Mouse (Mus musculus) intestine, embryonic 14.5 days (tissue): ENCODE measurements at regions not wholly inside any gene's neighbourhood (a gene's known extent, or its start where the extent isn't known, plus 50 kb on each side); places are given as distances from the start of the nearest gene placed in this dataset.

Experiments
- ATAC-seq: fragments of 200-750 bp; cut with Nextera tagmentation; replicated peaks from 2 replicates; pipeline ENCODE4 v1.8.0; 2017; ENCODE audit warnings: low read depth, moderate number of reproducible peaks, moderate TSS enrichment, moderate library complexity; ENCODE audit not compliant: low FRiP score, low TSS enrichment
- DNase-seq: peaks from one replicate; pipeline ENCODE4 v3.0.0-alpha.2; 2018; ENCODE audit warnings: low spot score
- H3K27ac ChIP-seq: fragments of 300-500 bp; sonication (generic); 2 replicates; pipeline ENCODE4 v1.5.1; 2014; ENCODE audit warnings: low read depth, mild to moderate bottlenecking, control low read depth
- H3K27me3 ChIP-seq: fragments of 300-500 bp; sonication (generic); replicated peaks from 2 replicates; pipeline ENCODE4 v1.6.1; 2014; ENCODE audit warnings: low read length, control low read depth; ENCODE audit not compliant: control insufficient read depth, insufficient read depth
- H3K36me3 ChIP-seq: fragments of 300-500 bp; sonication (generic); 2 replicates; pipeline ENCODE4 v1.6.1; 2014; ENCODE audit warnings: low read length, control low read depth; ENCODE audit not compliant: control insufficient read depth, insufficient read depth
- H3K4me1 ChIP-seq: fragments of 300-500 bp; sonication (generic); replicated peaks from 2 replicates; pipeline ENCODE4 v1.6.1; 2014; ENCODE audit warnings: low read length, control low read depth, mixed read lengths; ENCODE audit not compliant: control insufficient read depth, insufficient read depth
- H3K4me2 ChIP-seq: fragments of 300-500 bp; sonication (generic); 2 replicates; pipeline ENCODE4 v1.6.1; 2014; ENCODE audit warnings: low read length
- H3K4me3 ChIP-seq: fragments of 300-500 bp; sonication (generic); 2 replicates; pipeline ENCODE4 v1.5.1; 2014; ENCODE audit warnings: low read depth, low read length, control low read depth, mixed read lengths
- H3K9ac ChIP-seq: fragments of 300-500 bp; sonication (generic); 2 replicates; pipeline ENCODE4 v1.6.1; 2014; ENCODE audit warnings: mild to moderate bottlenecking, low read length
- H3K9me3 ChIP-seq: fragments of 300-500 bp; sonication (generic); 2 replicates; pipeline ENCODE4 v1.6.1; 2016; ENCODE audit warnings: low read length, control low read depth; ENCODE audit not compliant: control insufficient read depth
- WGBS: fragments of 180-500 bp; shearing (Covaris S2); extraction: QIAGEN DNeasy Blood & Tissue Kit; methylation state at CpG from one replicate; pipeline ENCODE4 v1.1.7; 2014; 5-methylcytosine and 5-hydroxymethylcytosine counted together

GRCm38 (mm10) chr13:72937246-72937645, 308.6 kb downstream of the Irx2 start:
- 82% methylated on average over 4 of the region's 4 CpGs for WGBS
- no peak for DNase-seq

GRCm38 (mm10) chr13:72938156-72938874, 309.7 kb downstream of the Irx2 start:
- no peaks in the 10 kb centered on the region for H3K4me1 ChIP-seq
- ATAC-seq: no peak
- no peak for DNase-seq
- H3K4me3 ChIP-seq: no peak overlapping the region
- no peak overlapping the region for H3K27ac ChIP-seq
- no peaks in the 10 kb centered on the region for H3K27me3 ChIP-seq
- H3K4me2 ChIP-seq: no peak overlapping the region
- no peaks in the 10 kb centered on the region for H3K36me3 ChIP-seq
- no peak overlapping the region for H3K9ac ChIP-seq
- H3K9me3 ChIP-seq: no peaks in the 10 kb centered on the region
- WGBS: 51% methylated on average over 13 of the region's 13 CpGs

More at GRCm38 (mm10) chr13:72937246-72937645, 308.6 kb downstream of the Irx2 start:
- no peaks in the 10 kb centered on the region for H3K27me3 ChIP-seq
- no peak for ATAC-seq
- no peaks in the 10 kb centered on the region for H3K9me3 ChIP-seq
- H3K4me1 ChIP-seq: no peaks in the 10 kb centered on the region
- no peak overlapping the region for H3K4me2 ChIP-seq
- no peaks in the 10 kb centered on the region for H3K36me3 ChIP-seq
- H3K9ac ChIP-seq: no peak overlapping the region
- no peak overlapping the region for H3K4me3 ChIP-seq
- no peak overlapping the region for H3K27ac ChIP-seq

GRCm38 (mm10) chr13:72947374-72948165, 312.7 kb upstream of the Irx4 start:
- WGBS: 69% methylated on average over 7 of the region's 7 CpGs
- no peak for ATAC-seq

GRCm38 (mm10) chr13:72958616-72959518, 301.4 kb upstream of the Irx4 start:
- Histone ChIP-seq H3K9ac (no peak overlapping the region), H3K36me3 (no peaks in the 10 kb centered on the region), H3K4me1 (no peaks in the 10 kb centered on the region), H3K27me3 (no peaks in the 10 kb centered on the region), H3K4me3 (no peak overlapping the region), H3K4me2 (no peak overlapping the region), H3K9me3 (no peaks in the 10 kb centered on the region), H3K27ac (no peak overlapping the region)
- DNase-seq: no peak
- WGBS: 26% methylated on average over 15 of the region's 15 CpGs
- ATAC-seq: no peak

More at GRCm38 (mm10) chr13:72947374-72948165, 312.7 kb upstream of the Irx4 start:
- H3K9ac ChIP-seq: no peak overlapping the region
- no peak overlapping the region for H3K4me2 ChIP-seq
- DNase-seq: no peak
- no peaks in the 10 kb centered on the region for H3K4me1 ChIP-seq
- H3K4me3 ChIP-seq: no peak overlapping the region
- no peaks in the 10 kb centered on the region for H3K27me3 ChIP-seq
- no peaks in the 10 kb centered on the region for H3K36me3 ChIP-seq
- H3K27ac ChIP-seq: no peak overlapping the region
- H3K9me3 ChIP-seq: no peaks in the 10 kb centered on the region

- no peaks in the 10 kb centered on the region for H3K9me3 ChIP-seq
- no peak overlapping the region for H3K9ac ChIP-seq
- no peaks in the 10 kb centered on the region for H3K4me1 ChIP-seq
- no peak overlapping the region for H3K4me3 ChIP-seq
- H3K27ac ChIP-seq: no peak overlapping the region
- no peaks in the 10 kb centered on the region for H3K36me3 ChIP-seq
- DNase-seq (no peak), ATAC-seq (no peak)
- H3K27me3 ChIP-seq: no peaks in the 10 kb centered on the region
- no peak overlapping the region for H3K4me2 ChIP-seq
- WGBS: 92% methylated on average over 3 of the region's 3 CpGs
Measured at GRCm38 (mm10) chr13:72961291-72961690, 299.0 kb upstream of the Irx4 start.

GRCm38 (mm10) chr13:72972165-72972564, 288.1 kb upstream of the Irx4 start:
- Histone ChIP-seq H3K27ac (no peak overlapping the region), H3K36me3 (no peaks in the 10 kb centered on the region), H3K27me3 (no peaks in the 10 kb centered on the region), H3K9me3 (no peaks in the 10 kb centered on the region), H3K4me2 (no peak overlapping the region), H3K4me3 (no peak overlapping the region), H3K9ac (no peak overlapping the region), H3K4me1 (no peaks in the 10 kb centered on the region)
- ATAC-seq: no peak
- no peak for DNase-seq
- 87% methylated on average over 4 of the region's 4 CpGs for WGBS

- H3K4me1 ChIP-seq: no peaks in the 10 kb centered on the region
- H3K4me2 ChIP-seq: no peak overlapping the region
- no peak for DNase-seq
- H3K9me3 ChIP-seq: no peaks in the 10 kb centered on the region
- H3K4me3 ChIP-seq: no peak overlapping the region
- no peak overlapping the region for H3K9ac ChIP-seq
- WGBS: 35% methylated on average over 1 of the region's 1 CpGs
- no peaks in the 10 kb centered on the region for H3K27me3 ChIP-seq
- no peak for ATAC-seq
- H3K36me3 ChIP-seq: no peaks in the 10 kb centered on the region
- no peak overlapping the region for H3K27ac ChIP-seq
Measured at GRCm38 (mm10) chr13:72972894-72973293, 287.4 kb upstream of the Irx4 start.

GRCm38 (mm10) chr13:72977213-72977612, 283.1 kb upstream of the Irx4 start:
- H3K27me3 ChIP-seq: no peaks in the 10 kb centered on the region
- no peak overlapping the region for H3K27ac ChIP-seq
- H3K4me3 ChIP-seq: no peak overlapping the region
- H3K4me1 ChIP-seq: no peaks in the 10 kb centered on the region
- no peak for DNase-seq
- no peak overlapping the region for H3K9ac ChIP-seq
- no peaks in the 10 kb centered on the region for H3K9me3 ChIP-seq
- no peak overlapping the region for H3K4me2 ChIP-seq
- no peaks in the 10 kb centered on the region for H3K36me3 ChIP-seq
- WGBS: 75% methylated on average over 6 of the region's 6 CpGs
- no peak for ATAC-seq
